In genomic region chr11:11223162-11223561, GRCm38 (mm10) we compare ENCODE assay signal across 10 mouse cellular contexts.
DNase-seq lines count a peak whose midpoint lies in the region; ATAC-seq and TF ChIP-seq lines count a peak whose summit lies in the region.
"Had no signal": no experiment of that assay in that cellular context is flagged by ENCODE, and none has a peak within 500 bp of the region (broad histone marks: within the 10 kb centered on the region; RNA-seq: fewer than 3 reads in every experiment).

No protein-coding gene starts in this region.

- DNase-seq in heart, postnatal 0 days (ENCODE audit: low spot score) = no peak
- DNase-seq in heart, adult 9 months (ENCODE audit: low spot score in 2 of 2) = no peak
- DNase-seq in limb, embryonic 14.5 days (ENCODE audit: low spot score) = peak; percentile 39
- no peak for DNase-seq in limb, embryonic 10.5 days (ENCODE audit: low spot score)
- DNase-seq in thymus, adult 18-20 months = no peak
- DNase-seq: gastrocnemius, postnatal 25 days had no signal

- WGBS in heart, postnatal 0 days = 28% methylated on average over 1 of the region's 1 CpGs
- WGBS in limb, embryonic 14.5 days = 42% methylated on average over 1 of the region's 1 CpGs
- WGBS in limb, embryonic 10.5 days = 45% methylated on average over 1 of the region's 1 CpGs

- H3K27ac ChIP-seq in heart, postnatal 0 days (ENCODE audit: low read depth) = no peak overlapping the region
- H3K27ac ChIP-seq in limb, embryonic 14.5 days (replicated peaks; ENCODE audit: low read depth, low read length) = no peak overlapping the region
- no peak overlapping the region for H3K27ac ChIP-seq in limb, embryonic 10.5 days
- no peak overlapping the region for H3K27ac ChIP-seq in cortical plate, adult 2 months (ENCODE audit: insufficient read depth, low read length)
- H3K27ac ChIP-seq: liver, embryonic 15.5 days had no signal

- H3K27me3 ChIP-seq in heart, postnatal 0 days (ENCODE audit: control insufficient read depth, insufficient read depth, low read length) = no peaks in the 10 kb centered on the region
- no peaks in the 10 kb centered on the region for H3K27me3 ChIP-seq in limb, embryonic 14.5 days (ENCODE audit: control insufficient read depth, insufficient read depth, low read length)
- H3K27me3 ChIP-seq in limb, embryonic 10.5 days (ENCODE audit: low read depth, poor library complexity, severe bottlenecking) = no peaks in the 10 kb centered on the region
- H3K27me3 ChIP-seq: liver, embryonic 15.5 days had no signal

- H3K4me3 ChIP-seq in heart, postnatal 0 days (ENCODE audit: low read depth, low read length) = no peak overlapping the region
- no peak overlapping the region for H3K4me3 ChIP-seq in limb, embryonic 14.5 days (replicated peaks; ENCODE audit: low read length)
- H3K4me3 ChIP-seq in limb, embryonic 10.5 days = no peak overlapping the region
- no peak overlapping the region for H3K4me3 ChIP-seq in cortical plate, adult 2 months (ENCODE audit: insufficient read depth, low read length)
- H3K4me3 ChIP-seq: liver, embryonic 15.5 days had no signal

- no peak for TF ChIP-seq EP300 in heart, postnatal 0 days (IDR thresholded peaks at IDR 0.05; ENCODE audit: low read depth)

- no peaks in the 10 kb centered on the region for H3K9me3 ChIP-seq in heart, postnatal 0 days (replicated peaks; ENCODE audit: control insufficient read depth, low read length)
- H3K9me3 ChIP-seq in limb, embryonic 14.5 days (ENCODE audit: control insufficient read depth, low read length) = no peaks in the 10 kb centered on the region
- no peaks in the 10 kb centered on the region for H3K9me3 ChIP-seq in limb, embryonic 10.5 days (replicated peaks)
- H3K9me3 ChIP-seq: liver, embryonic 15.5 days had no signal

- no peak overlapping the region for H3K4me2 ChIP-seq in heart, postnatal 0 days (ENCODE audit: low read depth, low read length)
- no peak overlapping the region for H3K4me2 ChIP-seq in limb, embryonic 14.5 days (replicated peaks; ENCODE audit: low read depth, low read length, severe bottlenecking)
- H3K4me2 ChIP-seq: liver, embryonic 15.5 days had no signal

- TF ChIP-seq CTCF in heart, postnatal 0 days (IDR thresholded peaks at IDR 0.05; ENCODE audit: low read depth) = peak; percentile 61
- TF ChIP-seq CTCF in cortical plate, adult 2 months (IDR thresholded peaks at IDR 0.05; ENCODE audit: extremely low read depth, insufficient read depth, low read length) = 0 out of 2 replicates have a peak, but pooled peaks have one; percentile 17

- H3K36me3 ChIP-seq in heart, postnatal 0 days (replicated peaks; ENCODE audit: control insufficient read depth, insufficient read depth, low read length) = no peaks in the 10 kb centered on the region
- H3K36me3 ChIP-seq in limb, embryonic 14.5 days (ENCODE audit: control insufficient read depth, insufficient read depth, low read length) = no peaks in the 10 kb centered on the region
- no peaks in the 10 kb centered on the region for H3K36me3 ChIP-seq in limb, embryonic 10.5 days
- H3K36me3 ChIP-seq: liver, embryonic 15.5 days had no signal

- no peak for TF ChIP-seq POLR2A in limb, embryonic 14.5 days (IDR thresholded peaks at IDR 0.05; ENCODE audit: borderline replicate concordance, extremely low read depth, insufficient read depth, insufficient read length)
- no peak for TF ChIP-seq POLR2A in cortical plate, adult 2 months (IDR thresholded peaks at IDR 0.05; ENCODE audit: extremely low read depth, insufficient read depth, low read length)

- H3K9ac ChIP-seq in heart, postnatal 0 days (replicated peaks; ENCODE audit: low read depth, low read length) = no peak overlapping the region
- H3K9ac ChIP-seq in limb, embryonic 14.5 days (ENCODE audit: low read depth, low read length, severe bottlenecking) = no peak overlapping the region
- H3K9ac ChIP-seq: liver, embryonic 15.5 days had no signal

- H3K4me1 ChIP-seq in heart, postnatal 0 days (ENCODE audit: control insufficient read depth, insufficient read depth) = no peaks in the 10 kb centered on the region
- no peaks in the 10 kb centered on the region for H3K4me1 ChIP-seq in limb, embryonic 14.5 days (ENCODE audit: control insufficient read depth, insufficient read depth, low read length)
- no peaks in the 10 kb centered on the region for H3K4me1 ChIP-seq in limb, embryonic 10.5 days
- H3K4me1 ChIP-seq in cortical plate, adult 2 months (ENCODE audit: control insufficient read depth, insufficient read depth, low read length) = no peaks in the 10 kb centered on the region
- H3K4me1 ChIP-seq: liver, embryonic 15.5 days had no signal

- ATAC-seq in heart, postnatal 0 days (ENCODE audit: insufficient read depth, low read depth) = no peak
- no peak for ATAC-seq in limb, embryonic 14.5 days (ENCODE audit: low FRiP score, low read depth)
- peak; percentile 85 for ATAC-seq in megakaryocyte progenitor cell, adult 5-6 weeks (replicated peaks; ENCODE audit: poor library complexity)
- ATAC-seq in megakaryocyte, adult 5-6 weeks (ENCODE audit: poor library complexity, severe bottlenecking) = no peak
